Mouse (Mus musculus) c-Kit-positive CD71-positive TER-119-positive erythroid progenitor cells, embryonic 14.5 days (primary cell): ENCODE data around the gene Ldb2.

Experiments used
- DNase-seq: peaks from one replicate; pipeline ENCODE4 v3.0.0-alpha.2; 2013; ENCODE audit warnings: low spot score

Gene Ldb2

DNA sequence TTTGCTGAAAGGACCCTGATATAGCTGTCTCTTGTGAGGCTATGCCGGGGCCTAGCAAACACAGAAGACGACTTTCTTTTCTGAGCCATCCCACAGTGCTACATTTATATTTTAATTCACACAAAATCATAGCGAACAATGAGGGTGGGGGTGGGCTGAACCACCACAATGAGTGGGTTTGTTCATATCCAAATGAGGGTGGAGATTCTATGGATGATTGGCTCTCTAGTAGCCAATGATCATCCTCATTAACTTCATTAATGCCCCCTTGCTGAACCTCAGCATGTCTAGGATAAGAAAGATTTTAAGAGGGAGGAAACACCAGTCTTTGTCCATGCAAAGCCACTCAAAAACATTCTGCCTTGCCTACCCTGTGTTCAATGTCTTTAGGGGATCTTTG lies 156.4 kb downstream of the Ldb2 start:
- DNase-seq = no peak

DNA sequence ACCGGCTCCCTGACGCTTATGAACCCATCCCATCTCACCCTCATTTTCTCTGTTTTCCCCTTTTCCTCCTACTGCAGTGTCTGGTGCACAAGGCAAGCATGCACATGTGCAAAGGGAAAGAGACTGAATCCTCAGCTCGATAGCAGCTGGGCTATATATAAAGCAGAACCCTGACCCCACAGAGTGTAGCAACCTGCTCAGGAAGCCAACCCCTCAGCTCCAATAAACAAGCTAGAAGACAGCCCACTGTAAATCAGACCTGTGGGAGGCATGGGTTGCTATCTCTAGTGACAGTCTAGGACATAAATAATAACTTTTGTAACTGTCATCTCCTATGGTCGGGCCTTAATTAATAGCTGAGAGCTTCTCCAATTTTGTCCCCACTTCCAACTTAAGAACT lies 158.4 kb downstream of the Ldb2 start:
- no peak for DNase-seq

GRCm38 (mm10) chr5:44635546-44635945 lies 163.9 kb downstream of the Ldb2 start:
- DNase-seq = no peak

- DNase-seq = no peak
Observed at GRCm38 (mm10) chr5:44629034-44629625, 170.3 kb downstream of the Ldb2 start.

DNA sequence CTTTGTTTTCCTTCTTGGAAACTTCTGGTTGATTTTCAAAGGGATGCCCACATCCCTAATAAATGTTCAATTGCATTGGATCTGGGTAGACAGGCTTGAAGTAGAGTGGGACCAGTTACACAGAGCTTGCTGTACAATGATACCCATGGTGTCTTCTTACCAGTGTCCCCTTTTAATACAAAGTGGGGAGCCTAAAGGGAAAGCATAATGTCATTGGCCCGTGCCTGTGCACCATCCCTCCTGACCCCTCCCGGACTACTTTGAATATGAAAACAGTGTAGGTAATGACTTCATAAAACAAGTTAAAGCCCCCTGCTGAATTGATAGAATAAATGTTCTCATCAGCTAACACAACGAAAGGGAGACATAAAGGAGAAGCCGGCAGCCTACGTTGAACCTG lies 172.0 kb downstream of the Ldb2 start:
- DNase-seq = no peak

- DNase-seq = no peak
Observed at GRCm38 (mm10) chr5:44626885-44627284, 172.6 kb downstream of the Ldb2 start.

- DNase-seq = no peak
Observed at GRCm38 (mm10) chr5:44626114-44626513, 173.4 kb downstream of the Ldb2 start.

GRCm38 (mm10) chr5:44615677-44616076 lies 183.8 kb downstream of the Ldb2 start:
- DNase-seq = no peak

- no peak for DNase-seq
Observed at GRCm38 (mm10) chr5:44608901-44609300, 190.6 kb downstream of the Ldb2 start.

DNA sequence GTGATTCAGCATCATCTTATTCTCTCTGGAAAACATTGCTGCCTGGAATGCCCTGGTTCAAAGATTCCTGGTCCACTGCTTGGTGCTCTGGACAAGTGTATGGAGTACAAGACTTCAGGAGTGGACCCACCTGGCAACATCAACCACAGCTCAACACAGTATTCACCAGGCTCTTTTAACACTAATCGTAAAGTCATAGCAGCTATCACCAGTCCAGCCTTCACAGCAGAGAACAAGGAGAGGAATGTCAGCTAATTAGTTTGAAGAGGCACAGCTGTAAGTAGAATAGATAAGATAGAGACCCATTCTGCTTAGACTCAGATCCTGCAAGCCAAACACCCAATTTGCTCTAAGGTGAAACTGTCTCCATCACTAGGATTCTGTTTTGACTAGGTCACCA lies 198.1 kb downstream of the Ldb2 start:
- DNase-seq = no peak

DNA sequence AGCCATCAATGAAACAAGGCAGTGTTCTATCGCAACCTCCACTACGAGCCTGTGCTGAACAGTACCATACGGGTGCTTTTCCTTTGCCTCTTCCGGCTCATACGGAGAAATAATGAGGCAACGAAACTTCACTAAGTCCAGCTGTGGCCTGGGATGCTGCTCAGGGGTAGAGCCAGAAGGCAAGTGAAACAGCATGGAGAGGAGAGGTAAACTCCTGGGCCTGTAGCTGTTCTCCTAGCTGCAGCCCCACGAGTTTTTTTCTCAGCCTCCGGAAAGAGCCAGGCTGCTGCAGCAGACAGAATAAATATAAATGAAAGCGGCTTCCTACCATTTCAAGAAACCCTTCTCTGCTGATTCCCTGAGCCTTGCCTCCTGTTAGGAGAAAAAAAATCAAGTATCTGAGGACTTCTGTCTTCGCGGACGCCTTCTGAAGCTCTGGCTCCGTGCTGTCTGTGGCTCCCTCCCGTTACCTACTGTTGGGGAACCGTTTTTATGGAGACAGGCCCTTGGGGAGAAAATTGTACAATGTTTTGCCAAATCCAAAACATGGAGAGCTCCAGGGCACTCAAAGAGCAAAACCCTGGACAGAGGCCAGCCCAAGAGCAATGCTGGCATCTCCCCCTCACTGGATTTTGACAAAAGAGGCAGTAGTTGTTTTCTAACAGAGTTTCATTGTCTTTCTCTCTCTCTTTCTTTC lies 205.8 kb downstream of the Ldb2 start:
- DNase-seq = no peak

GRCm38 (mm10) chr5:44590750-44591149 lies 208.7 kb downstream of the Ldb2 start:
- no peak for DNase-seq

- no peak for DNase-seq
Observed at GRCm38 (mm10) chr5:44589318-44589717, 210.2 kb downstream of the Ldb2 start.

DNA sequence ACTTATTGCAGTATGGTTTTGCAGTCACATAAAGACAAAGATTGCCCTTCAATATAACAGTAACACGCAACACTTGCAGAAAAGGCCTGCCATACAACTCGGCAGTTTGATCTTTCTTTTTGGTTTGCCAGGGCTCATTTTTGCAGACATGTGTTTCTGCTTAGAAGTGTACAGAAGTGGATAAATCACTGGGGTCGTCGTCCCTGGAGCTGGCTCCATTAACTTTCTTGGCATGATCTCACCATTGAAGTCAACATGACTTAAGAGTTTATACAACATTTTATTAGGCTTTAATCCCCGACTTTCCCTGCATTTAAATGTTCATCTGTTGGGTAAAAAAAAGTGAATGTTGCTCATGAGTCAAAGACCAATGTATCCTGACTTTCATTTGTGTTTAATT lies 212.9 kb downstream of the Ldb2 start:
- DNase-seq = no peak

GRCm38 (mm10) chr5:44579899-44580459 lies 219.5 kb downstream of the Ldb2 start:
- DNase-seq = no peak

- DNase-seq = no peak
Observed at GRCm38 (mm10) chr5:44576682-44577349, 222.7 kb downstream of the Ldb2 start.

- DNase-seq = no peak
Observed at GRCm38 (mm10) chr5:44574681-44575080, 224.8 kb downstream of the Ldb2 start.

GRCm38 (mm10) chr5:44553765-44554352 lies 245.6 kb downstream of the Ldb2 start:
- no peak for DNase-seq

DNA sequence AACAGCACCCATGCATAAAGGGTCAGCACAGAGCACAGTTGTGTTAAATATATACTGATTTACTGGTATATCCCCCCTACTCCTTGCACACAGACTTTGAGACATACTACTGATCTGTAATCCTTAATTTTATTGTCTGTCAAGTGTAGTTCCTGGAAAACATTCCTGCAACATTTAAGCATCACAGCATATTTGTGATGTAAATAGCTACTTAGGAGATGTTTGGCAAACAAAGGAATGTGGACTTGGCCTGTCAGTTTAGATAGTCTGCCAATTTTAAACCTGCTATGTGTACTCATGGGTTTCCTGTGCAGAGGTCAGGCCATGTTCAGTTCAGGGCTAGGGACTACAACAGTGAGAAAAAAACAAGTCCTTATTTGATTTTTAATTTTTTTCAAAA lies 246.3 kb downstream of the Ldb2 start:
- no peak for DNase-seq

DNA sequence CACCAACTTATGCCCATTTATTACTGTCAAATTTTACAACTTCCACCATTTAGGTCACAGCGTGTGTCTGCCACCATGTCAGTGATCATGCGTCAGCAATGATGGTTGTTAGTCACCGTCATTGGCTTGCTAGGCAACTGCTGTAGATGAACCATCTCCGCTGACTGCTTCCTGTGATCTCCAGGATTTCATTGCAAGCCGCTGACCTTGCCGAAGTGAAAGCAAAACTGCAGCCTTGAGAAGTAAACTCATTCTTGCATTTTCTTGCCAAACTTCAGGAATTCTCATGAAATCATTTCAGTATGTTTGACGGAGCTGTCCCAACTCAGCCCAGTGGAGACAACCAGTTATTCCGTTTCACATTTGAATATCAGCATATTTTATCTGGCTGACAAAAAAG lies 247.4 kb downstream of the Ldb2 start:
- DNase-seq = no peak

GRCm38 (mm10) chr5:44548468-44548867 lies 251.0 kb downstream of the Ldb2 start:
- no peak for DNase-seq

DNA sequence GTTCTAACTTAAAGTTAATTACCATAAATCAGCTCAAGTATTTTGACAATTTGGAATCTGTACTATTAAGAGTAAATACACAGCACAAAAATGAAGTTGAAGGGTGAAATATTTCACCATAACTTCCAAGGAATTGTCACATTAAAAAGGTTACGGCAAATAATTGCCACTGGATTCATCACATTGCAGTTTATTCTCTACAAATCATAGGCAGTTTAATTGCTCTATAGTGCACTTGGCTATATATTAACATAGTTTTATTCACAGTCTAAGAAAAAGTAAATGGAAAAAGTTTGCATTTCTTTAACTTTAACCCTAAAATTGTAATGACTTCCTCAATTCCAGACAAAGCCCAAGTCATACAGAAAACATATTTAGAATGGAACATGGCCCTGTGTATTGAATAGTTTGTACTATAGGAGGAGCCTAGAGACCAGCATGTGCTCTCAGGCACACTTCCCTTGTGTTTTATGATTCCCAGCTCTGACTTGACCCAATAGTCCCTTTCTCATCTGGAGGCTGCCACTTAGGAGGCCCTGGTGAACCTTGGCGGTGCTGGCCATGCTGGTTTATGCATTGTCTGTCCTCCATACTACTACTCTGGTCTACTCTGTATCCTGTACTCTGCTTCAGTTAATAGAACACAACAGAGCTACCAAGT lies 255.9 kb downstream of the Ldb2 start:
- no peak for DNase-seq
